Mouse (Mus musculus): ENCODE data around the gene Rab3a.

Rab3a gene

GRCm38 (mm10) chr8:70801156-70801555 lies 46.7 kb downstream of the Rab3a start:
- no peak for DNase-seq (ENCODE audit: low read depth, low spot score)

- no peak for DNase-seq (ENCODE audit: low read depth, low spot score)
Measured at GRCm38 (mm10) chr8:70801830-70802229, 47.4 kb downstream of the Rab3a start.

DNA sequence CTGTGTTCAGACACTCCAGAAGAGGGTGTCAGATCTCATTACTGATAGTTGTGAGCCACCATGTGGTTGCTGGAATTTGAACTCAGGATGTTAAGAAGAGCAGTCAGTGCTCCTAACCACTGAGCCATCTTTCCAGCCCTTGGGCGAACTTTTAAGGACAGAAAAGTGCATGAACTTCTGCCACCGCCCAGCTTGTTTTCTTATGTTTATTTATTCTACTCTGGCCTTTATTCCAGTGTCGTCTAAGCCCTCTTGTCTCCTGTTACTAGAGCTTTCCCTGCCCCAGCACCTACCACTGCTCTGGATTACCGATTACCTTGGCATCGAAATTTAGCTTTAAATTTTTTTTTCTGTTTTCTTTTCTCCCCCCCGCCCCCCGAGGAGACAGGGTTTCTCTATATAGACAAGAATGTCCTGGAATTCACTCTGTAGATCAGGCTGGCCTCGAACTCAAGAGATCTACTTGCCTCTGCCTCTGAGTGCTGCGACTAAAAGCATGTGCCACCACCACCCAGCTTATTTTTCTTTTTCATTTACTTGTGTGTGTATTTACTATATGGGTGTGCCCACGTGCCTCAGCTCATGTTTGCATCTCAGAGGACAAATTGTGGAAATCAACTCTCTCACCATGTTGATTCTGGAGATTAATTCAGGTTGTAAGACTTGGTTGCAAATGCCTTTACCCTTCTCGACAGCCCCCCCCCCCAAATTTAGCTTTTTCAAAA lies 48.5 kb downstream of the Rab3a start:
- DNase-seq (ENCODE audit: low read depth, low spot score), result peak; percentile 61

DNA sequence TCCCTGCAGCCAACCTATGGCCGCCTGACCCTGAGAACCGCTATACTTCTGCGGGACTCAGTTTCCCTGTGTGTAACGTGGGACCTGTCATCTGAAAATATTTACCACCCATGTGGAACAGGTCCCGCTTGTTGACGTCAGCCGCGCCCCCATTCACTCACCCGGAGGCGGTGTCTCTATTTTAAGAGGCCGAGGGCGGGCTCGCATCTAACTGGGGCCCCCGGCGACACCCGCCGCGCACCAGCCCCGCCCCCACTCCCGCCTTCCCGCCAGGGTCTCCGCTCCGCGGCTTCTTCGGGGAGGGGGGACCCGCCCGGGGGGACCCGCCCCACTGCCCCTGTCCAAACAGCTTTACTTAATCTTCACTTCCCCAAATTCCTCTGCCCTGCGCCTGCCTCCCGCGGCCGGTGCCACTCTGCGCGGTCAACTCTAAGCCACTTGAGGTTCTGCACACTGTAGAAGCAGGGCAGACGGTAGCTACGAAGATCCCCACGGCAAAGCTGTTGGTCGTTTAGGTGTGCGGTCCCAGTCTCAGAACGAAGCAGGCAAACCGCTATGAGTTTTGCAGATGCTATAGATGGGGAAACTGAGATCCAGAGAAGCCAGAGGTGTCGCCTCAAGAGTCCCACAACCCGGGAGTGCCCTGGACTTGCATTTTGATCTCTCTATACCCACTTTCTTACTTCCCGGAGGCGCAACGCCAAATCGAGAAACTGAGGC lies 49.4 kb downstream of the Rab3a start:
- DNase-seq (ENCODE audit: low read depth, low spot score), result peak; percentile 53

- DNase-seq (ENCODE audit: low read depth, low spot score), result peak; percentile 84
Measured at GRCm38 (mm10) chr8:70804481-70805206, 50.2 kb downstream of the Rab3a start, which contains the start of gene Mast3. TSS of gene Mast3 (minus strand) at chr8:70805054.

DNA sequence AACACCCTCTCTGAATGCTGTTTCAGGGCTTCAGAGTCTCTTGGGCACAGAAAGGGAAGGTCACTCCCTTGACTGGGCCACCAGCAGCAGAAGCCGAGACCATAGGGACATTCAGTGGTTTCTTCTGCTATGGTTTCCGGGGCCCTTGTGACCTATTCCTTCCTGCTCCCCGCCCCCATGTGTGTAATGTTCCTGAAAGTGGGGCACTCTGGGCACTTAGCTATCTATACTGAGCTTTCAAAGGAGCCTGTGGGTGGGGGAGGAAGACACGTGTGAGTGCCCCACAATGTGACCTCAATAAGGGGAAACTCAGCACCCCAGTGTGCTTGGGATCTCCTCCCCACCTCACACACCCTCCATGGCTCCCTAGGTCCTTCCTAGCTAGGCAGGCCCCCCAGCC lies 52.1 kb downstream of the Rab3a start:
- DNase-seq (ENCODE audit: low read depth, low spot score), result no peak

- no peak for DNase-seq (ENCODE audit: low read depth, low spot score)
Measured at GRCm38 (mm10) chr8:70807304-70807703, 52.8 kb downstream of the Rab3a start.

DNA sequence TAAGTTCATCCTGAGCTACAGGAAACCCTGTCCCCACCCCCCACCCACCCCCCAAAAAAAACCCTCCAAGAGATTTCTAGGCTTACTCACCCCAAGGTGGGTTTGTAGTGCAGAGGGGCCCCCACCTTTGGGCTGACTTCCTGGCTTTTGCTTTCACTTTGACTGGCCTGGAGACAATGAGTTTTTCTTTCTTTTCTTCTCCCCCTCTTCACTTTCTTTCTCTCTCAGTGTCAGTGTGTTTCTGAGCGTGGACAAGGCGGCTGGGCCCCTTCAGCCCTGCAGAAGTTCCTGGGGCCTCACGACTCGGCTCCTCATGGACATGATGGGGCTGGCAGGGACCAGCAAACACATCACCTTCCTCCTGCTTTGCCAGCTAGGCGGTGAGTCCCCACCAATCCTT lies 53.8 kb downstream of the Rab3a start, which contains the start of gene Il12rb1:
Il12rb1 (plus strand) TSS at position 211 of the 400 bp plus-strand sequence.
- DNase-seq (ENCODE audit: low read depth, low spot score), result no peak
